In the genomic region with DNA sequence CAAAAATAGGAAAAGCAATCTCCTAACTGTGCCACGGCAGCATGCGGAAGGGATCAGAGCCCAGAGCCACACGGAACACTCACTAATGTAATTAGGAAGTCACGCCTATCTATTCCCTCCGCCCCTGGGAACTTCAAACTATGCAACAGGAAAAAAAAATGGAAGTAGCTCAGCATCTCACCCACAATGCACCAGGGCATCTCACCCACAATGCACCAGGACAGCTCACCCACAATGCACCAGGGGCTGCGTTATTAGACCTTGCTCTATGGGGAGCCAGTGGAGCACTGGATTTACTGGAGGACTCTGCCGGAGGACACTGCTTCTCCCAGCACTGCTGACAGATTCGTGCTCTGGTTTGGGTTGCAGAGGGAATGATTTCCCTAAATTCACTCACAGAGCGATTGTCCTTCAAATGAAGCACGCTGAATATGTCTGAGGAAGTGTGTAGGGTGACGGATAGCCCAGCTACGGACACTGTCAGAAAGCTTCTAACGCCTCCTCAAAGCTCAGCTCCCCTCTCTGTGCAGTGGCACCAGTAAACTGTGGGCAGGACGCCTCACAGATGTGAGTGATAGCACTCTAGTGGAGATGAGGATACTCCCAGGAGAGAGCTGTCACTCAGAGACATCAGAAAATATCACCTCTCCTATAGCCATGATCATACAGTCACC, we compare ENCODE assay signal across 12 mouse cellular contexts. TPM values are rescaled to one million over a fixed set of nuclear protein-coding genes. Genes with fewer than 3 reads are reported as not detected.
DNase-seq lines count a peak whose midpoint lies in the region; ATAC-seq lines count a peak whose summit lies in the region.
"Had no signal": no experiment of that assay in that cellular context is flagged by ENCODE, and none has a peak within 500 bp of the region (broad histone marks: within the 10 kb centered on the region; RNA-seq: fewer than 3 reads in every experiment).

No protein-coding gene starts in this region.

- H3K4me1 ChIP-seq in embryonic facial prominence, embryonic 15.5 days: peaks cover 19% of the 10 kb centered on the region
- no peaks in the 10 kb centered on the region for H3K4me1 ChIP-seq in midbrain, embryonic 14.5 days (ENCODE audit: control insufficient read depth, insufficient read depth, low read length)

- H3K4me3 ChIP-seq in embryonic facial prominence, embryonic 15.5 days (replicated peaks): no peak overlapping the region
- no peak overlapping the region for H3K4me3 ChIP-seq in midbrain, embryonic 14.5 days (replicated peaks; ENCODE audit: low read depth, low read length)
- H3K4me3 ChIP-seq: kidney, embryonic 15.5 days; limb, embryonic 15.5 days; neural tube, embryonic 13.5 days had no signal

- peak; percentile 26 to 35 for DNase-seq in cerebellum, postnatal 25 days
- DNase-seq in cerebellum, adult 18-20 months: no peak
- DNase-seq in kidney, postnatal 14 days: peak; percentile 7
- no peak for DNase-seq in kidney, adult 11 months
- peak; percentile 19 for DNase-seq in midbrain, embryonic 14.5 days
- no peak for DNase-seq in testis, postnatal 14 days (ENCODE audit: low spot score)
- DNase-seq in yolk sac, embryonic 10.5 days (ENCODE audit: low spot score): no peak
- DNase-seq: layer of hippocampus, adult 9-11 months had no signal

- no peak for ATAC-seq in embryonic facial prominence, embryonic 15.5 days (ENCODE audit: insufficient number of reproducible peaks, low FRiP score, low TSS enrichment, low read depth)
- no peak for ATAC-seq in midbrain, embryonic 14.5 days (ENCODE audit: low FRiP score, low TSS enrichment)

- no peaks in the 10 kb centered on the region for H3K9me3 ChIP-seq in embryonic facial prominence, embryonic 15.5 days (replicated peaks)
- H3K9me3 ChIP-seq in midbrain, embryonic 14.5 days (ENCODE audit: control insufficient read depth, low read length): 0 out of 2 replicates have a peak, but pooled peaks cover 5% of the 10 kb centered on the region
- H3K9me3 ChIP-seq: kidney, embryonic 15.5 days; limb, embryonic 15.5 days; neural tube, embryonic 13.5 days had no signal

- WGBS in embryonic facial prominence, embryonic 15.5 days: 52% methylated on average over 14 of the region's 14 CpGs
- 64% methylated on average over 14 of the region's 14 CpGs for WGBS in midbrain, embryonic 14.5 days

- no peak overlapping the region for H3K9ac ChIP-seq in embryonic facial prominence, embryonic 15.5 days
- H3K9ac ChIP-seq in midbrain, embryonic 14.5 days (replicated peaks; ENCODE audit: low read length): no peak overlapping the region
- H3K9ac ChIP-seq: kidney, embryonic 15.5 days; limb, embryonic 15.5 days; neural tube, embryonic 13.5 days had no signal

- no peaks in the 10 kb centered on the region for H3K36me3 ChIP-seq in embryonic facial prominence, embryonic 15.5 days
- H3K36me3 ChIP-seq in midbrain, embryonic 14.5 days (ENCODE audit: control insufficient read depth, insufficient read depth, low read length): no peaks in the 10 kb centered on the region
- H3K36me3 ChIP-seq: kidney, embryonic 15.5 days; limb, embryonic 15.5 days; neural tube, embryonic 13.5 days had no signal

- H3K27ac ChIP-seq in embryonic facial prominence, embryonic 15.5 days (replicated peaks): peak overlapping the region; percentile 83
- 0 out of 2 replicates have a peak overlapping the region, but pooled peaks have one; percentile 8 for H3K27ac ChIP-seq in midbrain, embryonic 14.5 days (replicated peaks; ENCODE audit: low read depth, low read length)
- H3K27ac ChIP-seq: kidney, embryonic 15.5 days; neural tube, embryonic 13.5 days had no signal

- H3K4me2 ChIP-seq in embryonic facial prominence, embryonic 15.5 days (replicated peaks): 0 out of 2 replicates have a peak overlapping the region, but pooled peaks have one; percentile 8
- no peak overlapping the region for H3K4me2 ChIP-seq in midbrain, embryonic 14.5 days (ENCODE audit: low read length)
- H3K4me2 ChIP-seq: kidney, embryonic 15.5 days; limb, embryonic 15.5 days; neural tube, embryonic 13.5 days had no signal

- no peaks in the 10 kb centered on the region for H3K27me3 ChIP-seq in embryonic facial prominence, embryonic 15.5 days
- no peaks in the 10 kb centered on the region for H3K27me3 ChIP-seq in midbrain, embryonic 14.5 days (ENCODE audit: control insufficient read depth, insufficient read depth, low read length)
- H3K27me3 ChIP-seq: kidney, embryonic 15.5 days; limb, embryonic 15.5 days; neural tube, embryonic 13.5 days had no signal

RNA-seq across cellular contexts. Expression of a gene that starts 51.8 kb away (rescaled TPM):
- 167 and 173 TPM in 2 replicates for polyA plus RNA-seq in embryonic facial prominence, embryonic 15.5 days (2015; fragmentation: Nextera tagmentation; extraction: Ambion mirVana)
- 13.0 and 22.5 TPM in 2 replicates for polyA plus RNA-seq in midbrain, embryonic 14.5 days (2014; fragmentation: Nextera tagmentation; extraction: Ambion mirVana)

Comparison
In these comparisons a context has a peak if more than half of its experiments do, and no peak if none do; other contexts are left out.
1. DNase-seq: peak in cerebellum, postnatal 25 days (2 of 2), kidney, postnatal 14 days (single experiment) and midbrain, embryonic 14.5 days (single experiment); none in cerebellum, adult 18-20 months (0 of 2), kidney, adult 11 months (single experiment), testis, postnatal 14 days (single experiment) and yolk sac, embryonic 10.5 days (single experiment).